Mouse (Mus musculus) liver, embryonic 14.5 days (tissue): Measurements from ENCODE around the gene Gm49601. TPM values are rescaled to one million over a fixed set of nuclear protein-coding genes. Genes with fewer than 3 reads are reported as not detected.

ENCODE experiments used
- ATAC-seq: fragments of 200-750 bp; cut with Nextera tagmentation; 2 replicates; pipeline ENCODE4 v1.8.0; 2017; ENCODE audit warnings: moderate number of reproducible peaks, mild to moderate bottlenecking, moderate library complexity; ENCODE audit not compliant: insufficient read depth
- DNase-seq, 3 experiments: peaks; one replicate each; pipeline ENCODE4 v3.0.0-alpha.2; 2012 to 2013; ENCODE audit warnings: low read depth in 3 of 3, low spot score in 3 of 3
- H3K27ac ChIP-seq: fragments of 300-500 bp; sonication (generic); 2 replicates; pipeline ENCODE4 v1.5.1; 2014; ENCODE audit warnings: moderate library complexity, mild to moderate bottlenecking, control low read depth, inconsistent platforms
- H3K27me3 ChIP-seq: fragments of 300-500 bp; sonication (generic); 2 replicates; pipeline ENCODE4 v1.6.1; 2014; ENCODE audit warnings: mild to moderate bottlenecking, low read length, moderate library complexity; ENCODE audit not compliant: control insufficient read depth, insufficient read depth
- H3K36me3 ChIP-seq: fragments of 300-500 bp; sonication (generic); replicated peaks from 2 replicates; pipeline ENCODE4 v1.6.1; 2014; ENCODE audit warnings: low read depth; ENCODE audit not compliant: control insufficient read depth, insufficient read depth
- H3K4me1 ChIP-seq, 2 experiments: fragments of 200-500 bp in 1 of 2; fragments of 300-500 bp in 1 of 2; sonication (generic) in 1 of 2; replicated peaks; 2 replicates each; pipeline ENCODE4 v1.6.1; 2012 to 2014; ENCODE audit warnings: antibody characterized with exemption in 1 of 2, inconsistent platforms in 1 of 2, low read length in 1 of 2; ENCODE audit not compliant: control insufficient read depth in 2 of 2, insufficient read depth in 2 of 2
- H3K4me2 ChIP-seq: fragments of 300-500 bp; sonication (generic); 2 replicates; pipeline ENCODE4 v1.6.1; 2014; ENCODE audit warnings: low read depth, mild to moderate bottlenecking, control low read depth, moderate library complexity
- H3K4me3 ChIP-seq, 2 experiments: fragments of 200-500 bp in 1 of 2; fragments of 300-500 bp in 1 of 2; sonication (generic) in 1 of 2; 2 replicates each; pipeline ENCODE4 v1.5.1; 2012 to 2014; ENCODE audit warnings: low read depth in 2 of 2, low read length in 2 of 2, mild to moderate bottlenecking in 2 of 2, control low read depth in 1 of 2, inconsistent platforms in 1 of 2, moderate library complexity in 1 of 2; ENCODE audit not compliant: insufficient read depth in 1 of 2
- H3K9ac ChIP-seq: fragments of 300-500 bp; sonication (generic); replicated peaks from 2 replicates; pipeline ENCODE4 v1.6.1; 2014; ENCODE audit warnings: mild to moderate bottlenecking, control low read depth, moderate library complexity
- H3K9me3 ChIP-seq: fragments of 300-500 bp; sonication (generic); 2 replicates; pipeline ENCODE4 v1.6.1; 2016; ENCODE audit warnings: low read length, mixed read lengths; ENCODE audit not compliant: control insufficient read depth
- CTCF ChIP-seq: IDR thresholded peaks from 2 replicates; pipeline ENCODE4 v1.5.1; 2016; ENCODE audit warnings: antibody characterized with exemption, low read depth, control low read depth
- EP300 ChIP-seq: IDR thresholded peaks from 2 replicates; pipeline ENCODE4 v1.6.1; 2016; ENCODE audit warnings: antibody characterized with exemption, low read depth
- WGBS: fragments of 180-500 bp; shearing (Covaris S2); extraction: QIAGEN DNeasy Blood & Tissue Kit; methylation state at CpG from one replicate; pipeline ENCODE4 v1.1.7; 2014; ENCODE audit not compliant: insufficient replicate concordance; 5-methylcytosine and 5-hydroxymethylcytosine counted together
- polyA plus RNA-seq, 2 experiments: library from polyadenylated mRNA; depleted of rRNA in 1 of 2; stranded (reverse) in 1 of 2; unstranded in 1 of 2; fragments of >200 nt; fragmentation: Nextera tagmentation in 1 of 2; extraction: Ambion mirVana in 1 of 2; gene quantifications; 2 replicates each; pipeline versions ENCODE4 v1.2.1 to v1.2.3; 2012 to 2014

Gm49601 gene
- polyA plus RNA-seq (2012; rRNA removed) (0.54 and 0.63 TPM in 2 replicates), polyA plus RNA-seq (2014; fragmentation: Nextera tagmentation; extraction: Ambion mirVana) (not detected in 2 replicates)

DNA sequence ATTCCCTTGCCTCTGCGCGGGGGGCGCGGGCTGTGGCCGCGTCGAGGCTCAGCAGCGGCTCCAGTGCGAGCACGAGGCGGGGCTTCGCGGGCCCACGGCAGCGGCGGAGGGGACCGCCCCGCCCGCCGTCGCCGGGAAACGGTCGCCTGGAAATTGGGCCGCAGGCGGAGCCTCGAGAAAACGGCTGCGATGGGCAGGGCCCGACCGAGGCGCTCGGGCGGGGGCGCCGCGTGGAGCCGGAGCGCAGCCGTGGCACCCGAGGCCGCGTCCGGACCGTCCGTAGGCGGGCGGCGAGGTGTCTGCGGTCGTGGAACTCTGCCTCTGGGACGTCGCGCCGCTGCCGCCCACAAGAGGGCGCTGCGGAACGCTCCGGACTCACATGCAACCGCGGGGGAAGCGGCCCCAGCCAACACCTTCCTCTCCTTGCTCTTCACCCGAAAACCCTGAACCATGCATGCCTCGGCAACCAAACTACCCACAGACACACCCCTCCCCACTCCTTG, at the start of gene Gm49601:
TSS of gene Gm49601 (minus strand) at position 52 of the 503 bp plus-strand sequence.
- H3K27ac ChIP-seq: no peak within 1 kb of the TSS
- H3K27me3 ChIP-seq: peaks cover 97% of the 10 kb centered on the region
- TF ChIP-seq CTCF: peak; percentile 86
- no peak for TF ChIP-seq EP300
- H3K4me3 ChIP-seq: peak within 1 kb of the TSS in 1 of 2 experiments; percentile 48; a peak in 3 of 4 replicates
- H3K9ac ChIP-seq: no peak within 1 kb of the TSS
- no peaks in the 10 kb centered on the region for H3K4me1 ChIP-seq
- peak within 1 kb of the TSS; percentile 61 for H3K4me2 ChIP-seq
- peak; percentile 20 to 43 (median 37) for DNase-seq
- H3K36me3 ChIP-seq: no peaks in the 10 kb centered on the region
- no peaks in the 10 kb centered on the region for H3K9me3 ChIP-seq
- WGBS: under 1% methylated on average over 64 of the region's 65 CpGs
- no peak for ATAC-seq

DNA sequence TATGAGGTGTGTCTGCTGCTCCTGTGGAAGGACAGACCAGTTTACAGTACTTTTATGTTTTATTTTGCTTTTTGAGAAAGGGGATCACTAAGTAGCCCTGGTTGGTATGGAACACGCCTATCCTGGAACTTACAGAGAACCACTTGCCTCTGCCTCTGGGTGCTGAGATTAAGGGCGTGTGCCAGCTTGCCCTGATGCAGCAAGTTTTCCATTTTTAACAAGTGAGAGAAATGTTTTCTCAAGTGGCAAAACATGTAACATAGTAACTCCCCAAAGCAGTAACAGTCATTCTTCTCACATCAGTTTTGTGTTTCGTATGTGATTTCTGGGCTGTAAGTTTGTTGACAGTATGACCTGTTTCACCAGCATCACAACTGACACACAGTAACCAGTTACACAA, 46.8 kb upstream of the Gm49601 start:
- WGBS: 65% methylated on average over 3 of the region's 3 CpGs
- no peak overlapping the region for H3K9ac ChIP-seq
- no peaks in the 10 kb centered on the region for H3K9me3 ChIP-seq
- H3K36me3 ChIP-seq: no peaks in the 10 kb centered on the region
- no peaks in the 10 kb centered on the region for H3K4me1 ChIP-seq
- no peak overlapping the region for H3K27ac ChIP-seq
- DNase-seq (no peak), ATAC-seq (no peak)
- no peak overlapping the region for H3K4me2 ChIP-seq
- no peaks in the 10 kb centered on the region for H3K27me3 ChIP-seq
- TF ChIP-seq EP300 (no peak), CTCF (no peak)
- H3K4me3 ChIP-seq: no peak overlapping the region

DNA sequence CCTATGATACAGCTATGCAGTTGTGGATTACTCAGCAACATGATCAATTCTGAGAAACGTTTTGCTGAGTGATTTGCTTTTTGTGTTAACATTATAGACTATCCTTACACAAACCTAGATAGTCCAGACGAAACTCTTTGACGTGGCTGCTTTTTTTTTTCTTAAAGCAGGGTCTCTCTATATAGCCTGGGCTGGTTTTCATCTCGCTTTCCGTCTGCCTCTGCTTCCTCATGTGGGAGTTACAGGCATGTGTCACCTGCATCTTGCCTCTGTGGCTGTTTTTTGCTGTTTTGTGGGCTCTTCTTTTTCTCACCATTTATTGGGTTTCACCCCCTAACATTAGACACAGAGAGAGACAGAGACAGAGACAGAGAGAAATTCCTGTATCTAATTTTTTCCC, 45.8 kb upstream of the Gm49601 start:
- Histone ChIP-seq H3K9ac (no peak overlapping the region), H3K36me3 (no peaks in the 10 kb centered on the region), H3K4me3 (no peak overlapping the region), H3K4me2 (no peak overlapping the region), H3K4me1 (no peaks in the 10 kb centered on the region), H3K9me3 (no peaks in the 10 kb centered on the region), H3K27me3 (no peaks in the 10 kb centered on the region), H3K27ac (no peak overlapping the region)
- 44% methylated on average over 5 of the region's 5 CpGs for WGBS
- ATAC-seq (no peak), DNase-seq (no peak)
- TF ChIP-seq EP300: no peak

DNA sequence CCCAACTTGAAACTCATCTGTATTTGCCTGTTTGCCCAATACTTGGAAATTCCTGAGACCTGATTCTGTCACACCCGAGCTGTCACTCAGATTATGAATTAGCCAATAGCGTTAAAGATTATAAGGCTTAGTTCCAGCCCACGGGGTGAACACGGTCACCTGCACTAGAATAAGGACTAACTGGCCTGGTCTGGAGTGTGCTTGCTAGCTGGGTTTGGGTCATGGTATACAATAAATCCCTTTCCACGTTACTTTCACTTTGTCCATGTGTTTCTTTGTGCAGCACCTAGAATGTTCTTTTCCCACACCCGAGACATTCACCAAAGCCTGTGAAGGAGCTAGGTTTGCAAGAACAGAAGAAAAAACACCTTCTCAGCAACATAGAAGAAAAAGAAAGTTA, 43.7 kb upstream of the Gm49601 start:
- no peaks in the 10 kb centered on the region for H3K4me1 ChIP-seq
- no peak overlapping the region for H3K27ac ChIP-seq
- no peak overlapping the region for H3K4me3 ChIP-seq
- H3K27me3 ChIP-seq: no peaks in the 10 kb centered on the region
- TF ChIP-seq CTCF (no peak), EP300 (no peak)
- H3K36me3 ChIP-seq: no peaks in the 10 kb centered on the region
- WGBS: 59% methylated on average over 6 of the region's 6 CpGs
- DNase-seq (no peak), ATAC-seq (no peak)
- no peak overlapping the region for H3K4me2 ChIP-seq
- no peaks in the 10 kb centered on the region for H3K9me3 ChIP-seq
- H3K9ac ChIP-seq: no peak overlapping the region

DNA sequence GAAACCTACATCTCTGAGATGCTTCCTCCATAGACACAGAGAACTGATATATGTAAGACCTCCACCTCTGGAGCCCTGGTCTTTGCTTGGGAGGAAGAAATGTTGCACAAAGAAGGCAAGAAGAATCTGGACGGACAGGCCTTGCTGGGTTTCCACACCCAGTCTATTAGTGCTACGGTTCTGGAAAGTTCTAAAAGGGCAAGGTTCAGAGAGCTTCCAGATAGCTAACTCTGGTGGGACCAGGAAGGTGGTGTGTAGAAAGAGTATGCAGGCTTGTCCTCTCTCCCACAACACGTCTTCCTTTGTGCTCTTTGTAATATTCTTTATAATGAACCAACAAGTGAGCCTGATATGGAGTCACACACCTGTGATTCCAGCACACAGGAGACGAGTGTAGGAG, 32.4 kb upstream of the Gm49601 start:
- ATAC-seq (no peak), DNase-seq (no peak)
- no peaks in the 10 kb centered on the region for H3K36me3 ChIP-seq
- H3K9ac ChIP-seq: no peak overlapping the region
- WGBS: 46% methylated on average over 4 of the region's 4 CpGs
- no peak overlapping the region for H3K4me3 ChIP-seq
- no peak overlapping the region for H3K27ac ChIP-seq
- no peak overlapping the region for H3K4me2 ChIP-seq
- no peaks in the 10 kb centered on the region for H3K27me3 ChIP-seq
- no peaks in the 10 kb centered on the region for H3K4me1 ChIP-seq
- TF ChIP-seq EP300 (no peak), CTCF (no peak)
- no peaks in the 10 kb centered on the region for H3K9me3 ChIP-seq
